Mouse (Mus musculus): ENCODE results near the gene Atrn.

The Atrn gene

DNA sequence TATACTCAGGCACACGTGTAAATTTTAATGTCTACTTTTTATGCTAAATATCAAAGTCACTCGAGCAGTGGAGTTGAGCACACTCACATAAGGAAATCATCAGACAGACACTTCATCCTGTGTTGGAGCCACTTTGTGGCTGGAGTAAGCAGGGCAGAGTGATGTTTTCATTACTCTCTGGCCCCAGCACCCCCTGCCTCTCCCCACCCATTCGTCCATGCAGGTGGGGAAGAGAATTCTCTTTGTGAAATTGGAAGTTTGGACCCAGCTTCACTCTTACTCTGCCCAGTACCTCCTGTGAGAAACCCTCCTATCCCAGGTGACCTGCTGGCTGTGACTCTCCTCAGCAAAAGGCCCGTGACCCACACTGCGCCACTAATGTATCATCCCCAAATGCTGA lies 132.4 kb downstream of the Atrn start:
- no peak for DNase-seq (ENCODE audit: extremely low spot score, low spot score)

DNA sequence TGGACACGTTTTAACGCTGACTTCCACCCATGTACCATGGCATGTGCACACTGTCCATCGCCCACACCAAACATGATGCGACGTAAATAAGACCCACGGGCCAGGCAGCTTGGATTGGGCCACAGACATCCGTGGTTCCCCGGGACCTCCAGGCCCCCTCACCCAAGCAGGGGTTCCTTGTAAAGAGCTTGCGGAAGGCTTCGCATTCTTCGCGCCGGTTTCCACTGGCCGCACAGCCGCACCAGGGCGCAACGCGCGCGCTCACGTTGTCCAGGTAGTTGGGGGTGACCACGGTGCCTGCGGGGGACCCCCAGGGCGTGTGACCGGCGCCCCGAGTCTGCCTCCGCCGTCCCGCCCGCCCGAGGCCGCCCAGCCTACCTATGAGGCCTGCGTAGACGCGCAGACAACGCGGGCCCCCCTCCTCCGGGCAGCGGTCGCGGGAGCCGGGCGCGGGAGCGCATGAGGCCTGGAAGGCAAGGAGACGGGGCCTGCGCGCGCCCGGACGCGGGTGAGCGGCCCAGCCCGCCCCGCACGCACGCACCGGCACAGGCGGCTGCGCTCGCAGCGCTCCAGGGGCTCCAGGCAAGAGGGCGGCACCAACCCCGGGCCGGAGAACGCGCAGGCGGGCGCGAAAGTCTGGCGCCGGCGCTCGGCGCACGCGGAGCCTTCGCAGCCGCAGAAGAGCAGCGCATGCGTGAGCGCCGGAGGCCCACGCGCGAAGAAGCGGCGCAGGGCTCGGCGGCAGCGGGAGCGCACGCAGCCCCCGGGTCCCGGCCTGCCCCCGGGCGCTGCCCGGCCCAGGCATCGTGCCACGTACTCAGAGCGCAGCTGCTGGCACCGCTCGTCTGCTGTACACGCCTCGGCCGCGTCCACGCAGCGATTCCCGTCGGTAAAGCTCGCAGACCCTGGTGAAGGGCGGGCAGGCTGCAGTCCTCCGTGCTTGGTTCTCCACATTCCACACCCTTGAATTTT lies 134.8 kb downstream of the Atrn start:
- DNase-seq (ENCODE audit: extremely low spot score, low spot score) = peak; percentile 47

DNA sequence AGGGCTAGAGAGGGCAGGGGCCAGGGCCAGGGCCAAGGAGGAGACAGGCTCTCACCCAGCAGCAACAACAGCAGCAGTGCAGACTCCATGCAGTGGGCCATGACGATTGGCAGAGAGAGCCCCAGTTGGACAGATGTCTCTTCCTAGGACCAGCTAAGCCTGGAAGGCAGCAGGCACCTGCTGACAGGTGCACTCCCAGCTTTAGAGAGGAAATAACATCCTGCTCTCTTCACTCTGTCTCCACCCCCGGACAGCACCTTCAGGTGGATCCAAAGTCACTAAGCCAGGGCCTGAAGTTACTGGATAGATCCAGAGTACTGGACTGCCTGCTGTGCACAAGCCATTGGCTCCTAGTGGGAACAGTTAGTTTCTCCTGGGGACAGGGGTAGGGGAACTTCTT lies 136.7 kb downstream of the Atrn start, which contains the start of gene Gfra4:
TSS of gene Gfra4 (minus strand) at position 101 of the 400 bp plus-strand sequence.
- no peak for DNase-seq (ENCODE audit: extremely low spot score, low spot score)

DNA sequence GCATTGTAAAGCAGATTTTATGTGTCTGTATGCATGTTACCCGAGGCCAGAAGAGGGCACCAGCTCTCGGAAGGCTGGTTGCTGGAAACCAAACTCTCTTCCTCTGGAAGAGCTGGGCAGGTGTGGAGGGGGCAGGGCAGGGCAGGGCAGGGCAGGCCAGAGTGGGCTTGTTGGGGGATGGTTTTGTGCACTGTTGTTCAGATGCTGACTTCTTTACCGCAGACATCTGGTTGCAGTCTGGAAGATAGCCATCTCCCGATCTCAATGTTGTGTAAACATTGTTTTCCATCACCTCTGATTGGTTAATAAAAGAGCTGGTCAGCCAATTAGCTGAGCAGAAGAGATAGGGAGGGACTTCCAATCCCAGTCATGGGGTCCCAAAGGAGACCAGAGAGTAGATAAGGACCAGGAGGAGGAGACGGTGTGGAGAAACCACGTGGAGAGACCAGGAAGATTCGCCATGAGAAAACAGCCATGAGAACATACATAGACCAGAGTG lies 138.1 kb downstream of the Atrn start:
- DNase-seq (ENCODE audit: extremely low spot score, low spot score) = no peak

DNA sequence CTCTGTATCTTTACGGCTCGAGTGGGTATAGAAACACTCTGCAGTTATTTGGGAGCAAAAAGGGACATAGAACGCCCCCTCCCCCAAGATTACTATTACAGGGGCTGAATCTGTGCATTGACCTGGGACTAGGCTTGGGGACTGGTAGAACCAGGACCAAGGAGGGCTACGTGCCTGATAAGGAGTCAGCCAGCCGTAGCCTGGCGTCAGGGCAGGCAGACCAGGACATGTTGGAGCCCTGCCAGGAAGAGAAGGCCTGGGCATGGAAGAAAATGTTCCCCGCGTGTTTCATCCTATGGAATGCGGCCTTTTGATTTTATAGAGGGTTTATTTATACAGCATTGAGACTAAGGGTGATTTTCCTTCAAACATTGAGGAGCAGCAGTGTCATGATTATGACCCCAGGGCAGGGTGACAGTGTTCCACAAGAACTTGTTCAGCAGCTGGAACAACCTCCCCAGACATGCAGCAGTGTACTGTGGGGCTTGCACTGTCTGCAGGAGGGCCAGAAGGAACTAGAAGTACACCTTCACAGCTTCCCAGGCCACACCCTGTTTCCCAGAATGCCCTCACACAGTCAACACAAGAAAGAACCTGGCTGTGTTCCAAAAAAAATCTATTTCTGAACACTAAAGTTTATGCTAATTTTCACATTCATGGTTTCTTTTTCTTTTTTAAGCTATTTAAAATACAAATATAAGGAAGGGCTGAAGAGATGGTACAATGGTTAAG lies 138.9 kb downstream of the Atrn start:
- DNase-seq (ENCODE audit: extremely low spot score, low spot score) = no peak

DNA sequence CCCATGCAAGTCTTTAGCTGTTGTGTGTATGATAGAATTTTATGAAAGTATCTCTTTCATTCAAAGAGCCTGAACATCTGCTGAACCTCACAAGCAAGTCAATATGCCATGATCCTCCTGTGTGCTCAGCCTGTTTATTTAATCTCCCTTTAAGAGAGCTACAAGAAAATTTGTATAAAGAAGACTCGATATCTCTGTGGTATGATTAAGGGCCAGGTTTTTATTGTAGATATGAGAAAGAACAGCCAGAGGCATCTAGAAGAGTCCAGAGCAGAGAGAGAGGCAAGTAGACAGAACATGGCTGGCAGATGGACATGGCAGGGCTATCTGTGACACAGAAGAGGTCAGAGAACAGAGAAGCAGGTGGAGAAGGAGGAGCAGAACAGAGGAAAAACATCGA lies 139.7 kb downstream of the Atrn start:
- DNase-seq (ENCODE audit: extremely low spot score, low spot score) = no peak

DNA sequence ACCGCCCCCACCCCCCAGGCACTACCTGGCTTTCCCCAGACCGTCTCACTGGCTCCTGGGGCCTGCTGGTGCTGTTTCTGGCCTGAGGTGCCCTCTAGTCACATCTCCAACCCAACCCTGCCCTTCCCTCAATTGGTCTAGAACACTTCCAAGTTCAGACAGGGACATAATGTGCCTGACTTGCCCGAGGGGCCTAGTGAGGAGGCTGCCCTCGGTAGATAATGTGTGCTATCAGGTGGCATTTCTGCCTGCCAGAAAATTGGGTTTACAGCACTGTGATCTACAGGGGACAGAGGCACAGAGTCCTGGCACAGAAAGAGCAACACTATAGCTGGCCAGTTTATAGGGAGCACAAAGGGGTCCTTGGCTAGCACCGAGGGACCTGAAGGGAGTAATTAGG lies 145.7 kb downstream of the Atrn start:
- no peak for DNase-seq (ENCODE audit: extremely low spot score, low spot score)

DNA sequence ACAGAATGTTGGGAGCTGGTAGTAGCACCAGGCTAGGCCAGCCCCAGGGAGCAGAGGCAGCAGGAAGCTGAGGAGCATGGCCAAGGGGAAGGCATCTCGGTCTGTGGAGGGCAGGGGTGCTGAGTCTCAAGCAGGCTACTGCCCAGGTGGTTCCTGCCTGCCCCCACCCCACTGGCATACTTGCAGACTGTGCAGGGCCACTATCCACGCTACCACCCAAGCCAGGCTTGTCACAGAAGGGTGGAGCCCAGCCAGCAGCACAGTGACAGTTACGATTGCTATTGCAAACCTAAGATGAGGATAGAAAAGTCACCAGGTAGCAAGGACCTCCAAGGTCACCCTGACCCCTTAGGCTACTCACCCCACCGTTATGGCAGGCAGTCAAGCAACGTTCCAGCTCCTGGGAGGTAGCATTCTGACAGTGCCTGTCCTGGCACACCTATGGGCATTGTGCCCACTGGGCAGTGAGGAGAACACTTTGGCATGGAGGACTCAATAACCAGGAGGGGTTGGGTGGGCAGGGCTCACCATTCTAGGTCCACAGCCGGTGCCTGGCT lies 146.6 kb downstream of the Atrn start:
- no peak for DNase-seq (ENCODE audit: extremely low spot score, low spot score)

DNA sequence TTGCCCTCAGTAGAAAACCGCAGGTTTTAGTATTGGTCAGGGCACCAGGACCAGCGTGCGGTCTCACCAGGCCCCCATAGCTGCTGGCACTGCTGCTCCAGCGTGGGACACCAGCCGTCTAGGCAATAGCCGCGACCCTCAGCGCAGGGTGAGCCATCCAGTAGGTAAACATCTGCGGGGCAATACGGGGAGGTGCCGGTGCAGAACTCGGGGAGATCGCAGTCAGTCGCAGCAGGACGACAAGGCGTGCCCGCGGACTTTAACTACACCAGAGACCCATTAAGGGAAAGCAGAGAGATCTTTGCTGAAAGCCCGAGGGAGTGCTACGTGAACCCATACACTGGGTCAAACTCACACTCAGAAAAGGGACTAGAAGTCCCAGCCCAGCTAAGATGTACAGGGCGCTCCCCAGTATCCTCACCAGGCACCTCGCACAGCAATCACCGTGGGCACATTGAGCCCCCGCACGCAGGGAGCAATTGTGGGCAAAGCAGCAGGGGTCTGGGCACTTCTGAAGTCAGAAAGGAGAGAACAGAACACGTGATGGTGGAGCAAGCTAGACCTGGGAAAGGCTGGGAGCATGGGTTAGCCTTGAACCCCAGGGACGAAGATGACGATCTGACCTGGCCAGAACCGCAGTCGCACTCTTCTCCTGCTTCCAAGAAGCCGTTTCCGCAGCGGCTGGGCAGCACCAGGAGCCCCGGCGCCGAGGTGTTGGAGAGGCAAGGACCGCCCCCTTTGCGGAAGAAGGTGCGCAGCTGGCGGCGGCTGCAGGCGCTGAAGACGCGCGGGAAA lies 147.8 kb downstream of the Atrn start:
- DNase-seq (ENCODE audit: extremely low spot score, low spot score) = peak; percentile 57

DNA sequence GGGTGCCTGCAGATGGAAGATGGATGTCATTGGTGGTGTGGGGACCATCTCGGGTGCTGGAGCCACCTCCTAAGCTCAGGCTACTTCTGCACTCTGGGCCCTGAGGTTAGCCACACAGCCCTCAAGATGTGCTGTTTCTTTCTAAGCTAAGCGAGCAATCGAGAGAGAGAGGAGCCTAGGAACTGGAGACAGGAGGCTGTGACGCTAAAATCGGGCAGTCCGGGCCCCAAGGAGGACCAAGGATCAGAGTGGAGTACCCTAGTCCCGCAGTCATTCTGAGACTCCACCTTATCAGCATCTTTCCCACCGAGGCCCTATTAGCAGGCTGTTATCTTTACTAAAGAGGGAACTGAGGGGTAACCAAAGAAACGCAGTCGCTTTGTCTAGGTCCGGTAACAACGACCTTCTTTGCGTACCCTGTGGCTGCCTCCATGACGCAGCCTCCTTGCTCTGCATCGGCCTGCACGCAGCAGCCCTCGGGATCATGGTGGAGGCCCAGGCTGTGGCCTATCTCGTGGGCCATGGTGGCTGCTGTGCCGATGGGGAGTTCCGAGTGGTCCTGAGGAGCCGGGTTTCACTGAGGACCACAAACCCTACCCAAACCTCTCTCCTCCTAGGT lies 148.5 kb downstream of the Atrn start:
- DNase-seq (ENCODE audit: extremely low spot score, low spot score) = no peak

DNA sequence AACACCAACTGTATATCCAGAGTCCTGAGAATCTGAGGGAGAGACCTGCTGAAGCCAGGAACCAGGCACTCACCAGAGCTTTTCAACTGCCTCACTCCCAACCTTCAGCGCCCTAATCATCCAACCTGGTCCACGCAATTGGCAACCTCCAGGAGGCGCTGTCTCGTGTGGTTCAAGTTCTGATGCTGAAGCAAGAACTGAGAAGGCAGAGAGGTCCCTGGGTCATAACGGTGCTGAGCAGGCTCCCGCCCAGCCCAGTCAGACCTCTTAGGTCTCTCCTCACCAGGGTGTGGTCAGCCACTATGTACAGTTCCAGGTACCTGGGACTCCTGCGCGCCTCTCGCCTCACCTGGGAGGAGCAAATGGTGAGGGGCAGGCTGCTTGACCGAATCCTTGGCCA lies 149.3 kb downstream of the Atrn start:
- peak; percentile 75 for DNase-seq (ENCODE audit: extremely low spot score, low spot score)

DNA sequence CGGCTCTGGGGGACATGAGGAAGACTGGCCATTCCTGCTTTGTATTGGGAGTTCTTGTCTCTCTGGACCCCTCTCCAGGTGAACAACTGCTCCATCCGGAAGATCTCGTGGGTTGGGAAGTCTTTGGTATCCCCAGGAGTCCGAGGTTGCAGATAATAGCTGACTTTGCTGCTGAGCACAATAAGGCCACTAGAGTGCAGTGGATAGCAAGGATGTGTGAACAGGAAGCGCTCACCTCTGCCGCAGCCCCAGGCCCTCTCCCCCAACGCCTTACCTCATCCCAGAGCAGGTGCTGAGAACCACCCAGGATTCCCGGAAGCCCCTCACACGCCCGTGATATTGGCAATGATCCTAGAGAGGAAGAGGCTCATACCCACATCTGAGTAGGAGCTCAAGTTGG lies 149.9 kb downstream of the Atrn start:
- DNase-seq (ENCODE audit: extremely low spot score, low spot score) = peak; percentile 48

DNA sequence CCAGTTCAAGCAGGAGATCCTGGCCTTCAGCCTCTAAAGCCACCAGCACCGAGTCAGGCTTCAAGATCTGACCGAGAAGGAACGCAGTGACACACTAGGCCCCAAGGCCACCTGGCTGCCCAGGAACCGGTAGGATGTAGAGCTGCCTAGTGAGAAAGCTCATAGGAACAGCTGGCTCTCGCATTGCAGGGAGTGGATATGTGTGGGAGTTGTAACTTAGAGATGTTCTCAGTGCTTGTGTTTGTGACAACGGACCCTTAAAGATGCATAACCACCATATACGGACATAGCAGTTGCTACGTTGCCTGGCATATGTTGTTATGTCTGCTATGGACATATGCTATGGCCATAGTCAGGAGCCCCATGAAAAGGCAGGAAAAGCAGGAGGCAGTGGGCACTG lies 152.4 kb downstream of the Atrn start:
- no peak for DNase-seq (ENCODE audit: extremely low spot score, low spot score)

DNA sequence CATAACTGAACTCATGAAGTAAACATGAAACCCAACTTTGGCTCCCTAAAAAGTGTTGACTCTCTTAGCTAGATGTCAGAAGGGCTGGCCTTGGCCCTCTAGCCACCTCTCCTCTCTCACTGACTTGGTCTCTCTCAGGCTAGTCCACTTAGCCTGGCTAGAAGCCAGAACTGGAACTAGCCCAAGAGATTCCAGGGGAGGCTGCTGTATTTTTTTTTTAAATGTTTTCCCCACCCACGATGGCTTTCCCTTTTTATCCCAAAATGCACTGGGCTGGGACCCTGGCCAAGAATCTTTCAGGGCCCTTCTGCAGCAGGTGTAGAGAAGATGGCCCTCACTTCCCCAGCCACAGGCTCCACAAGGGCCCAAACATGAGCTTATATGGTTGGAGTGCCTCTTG lies 153.1 kb downstream of the Atrn start:
- DNase-seq (ENCODE audit: extremely low spot score, low spot score) = no peak

DNA sequence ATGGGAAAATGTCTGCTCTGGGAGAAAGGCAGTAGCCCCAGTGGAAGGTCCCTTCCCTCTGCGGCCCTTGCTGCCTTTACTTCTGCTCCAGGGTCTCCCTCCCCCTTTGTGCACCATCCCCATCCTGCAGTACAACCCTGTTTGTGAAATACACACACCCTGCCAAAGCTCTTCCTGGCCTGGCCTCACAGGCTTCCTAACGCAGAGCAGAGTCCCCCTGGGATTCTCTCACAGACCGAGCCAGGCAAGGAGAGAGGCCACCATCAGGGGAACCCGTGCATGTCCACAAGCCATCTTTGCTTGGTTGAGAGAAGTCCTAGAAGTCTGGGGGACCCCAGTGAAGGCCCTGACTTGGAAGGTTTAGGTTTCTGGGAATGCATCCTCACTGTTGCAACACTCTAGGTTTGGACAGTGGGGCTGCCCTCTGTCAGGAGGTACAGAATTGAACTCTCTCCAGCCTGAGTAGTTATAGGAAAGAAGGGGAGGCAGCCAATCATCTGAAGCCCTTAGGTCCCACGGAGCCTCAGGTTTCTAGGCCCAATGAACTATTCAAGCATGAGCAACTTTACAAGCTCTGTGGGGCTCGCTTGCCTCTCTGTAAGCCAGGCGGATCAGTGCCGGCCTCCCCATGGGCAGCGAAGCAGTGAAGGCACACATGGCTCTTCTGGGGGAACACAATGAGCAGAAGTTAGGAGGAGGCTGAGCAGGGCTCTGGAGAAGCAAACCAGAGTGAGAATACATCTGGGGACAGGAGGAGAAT lies 153.7 kb downstream of the Atrn start:
- DNase-seq (ENCODE audit: extremely low spot score, low spot score) = no peak

DNA sequence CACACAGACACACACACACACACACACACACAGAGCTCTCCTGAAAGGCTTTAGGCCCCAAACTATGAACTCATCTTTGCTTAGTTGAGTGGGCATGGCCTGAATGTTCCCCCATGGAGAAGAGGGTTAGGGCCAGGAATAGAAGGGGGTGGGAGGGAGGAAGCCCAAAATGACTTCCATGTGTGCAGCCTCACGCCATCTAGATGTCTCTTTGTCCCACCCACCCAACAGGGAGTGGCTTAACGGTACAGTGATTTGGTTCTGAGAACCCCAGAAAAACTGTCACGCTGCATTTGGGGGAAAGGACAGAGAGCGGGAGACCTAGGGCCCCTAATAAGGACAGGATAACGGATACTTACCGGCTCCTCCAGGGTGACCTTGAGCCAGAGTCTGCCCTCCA lies 154.5 kb downstream of the Atrn start:
- no peak for DNase-seq (ENCODE audit: extremely low spot score, low spot score)

DNA sequence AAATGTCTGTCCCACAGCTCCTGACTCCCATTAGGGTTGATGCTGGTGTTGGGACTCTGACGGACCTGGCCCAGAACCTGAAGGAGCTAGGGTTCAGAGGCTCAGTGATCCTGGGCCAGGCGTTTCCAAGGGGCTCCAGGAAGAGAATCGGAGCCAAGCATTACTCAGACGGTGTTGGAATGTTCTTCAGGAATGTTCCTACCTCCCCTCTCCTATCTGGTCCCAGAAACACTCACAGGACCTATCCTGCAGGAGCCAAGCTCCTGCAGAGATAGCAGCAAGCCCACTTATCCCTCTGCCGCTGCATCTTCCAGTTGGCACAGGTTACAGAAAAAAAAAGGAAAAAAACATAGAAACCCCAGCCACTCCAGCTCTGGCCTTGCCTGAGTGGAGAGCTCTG lies 155.3 kb downstream of the Atrn start:
- DNase-seq (ENCODE audit: extremely low spot score, low spot score) = no peak

DNA sequence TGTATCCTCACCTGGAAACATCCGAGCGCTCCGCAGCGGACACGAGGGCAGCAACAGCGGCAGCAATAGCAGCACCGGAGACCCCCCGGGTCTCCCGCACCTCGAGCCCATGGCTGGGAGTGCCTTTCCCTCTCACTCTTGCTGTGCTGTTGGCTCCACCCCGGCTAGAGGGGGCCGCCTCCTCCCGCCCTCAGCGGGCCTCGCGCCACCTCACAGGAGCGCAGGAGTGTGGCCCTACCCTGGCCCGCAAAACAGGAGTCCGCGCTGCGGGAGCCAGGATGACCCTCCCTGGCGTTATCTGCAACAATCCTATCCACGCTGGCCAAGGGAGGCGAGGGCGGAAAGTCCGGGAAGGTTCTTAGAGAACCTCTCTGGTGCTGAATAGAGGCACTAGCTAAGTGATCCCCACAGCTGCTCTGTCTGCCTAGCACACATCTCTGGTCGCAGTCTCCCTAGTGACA lies 157.1 kb downstream of the Atrn start, which contains the start of gene Adam33:
TSS of gene Adam33 (minus strand) at position 411 of the 461 bp plus-strand sequence.
- DNase-seq (ENCODE audit: extremely low spot score, low spot score) = peak; percentile 29

DNA sequence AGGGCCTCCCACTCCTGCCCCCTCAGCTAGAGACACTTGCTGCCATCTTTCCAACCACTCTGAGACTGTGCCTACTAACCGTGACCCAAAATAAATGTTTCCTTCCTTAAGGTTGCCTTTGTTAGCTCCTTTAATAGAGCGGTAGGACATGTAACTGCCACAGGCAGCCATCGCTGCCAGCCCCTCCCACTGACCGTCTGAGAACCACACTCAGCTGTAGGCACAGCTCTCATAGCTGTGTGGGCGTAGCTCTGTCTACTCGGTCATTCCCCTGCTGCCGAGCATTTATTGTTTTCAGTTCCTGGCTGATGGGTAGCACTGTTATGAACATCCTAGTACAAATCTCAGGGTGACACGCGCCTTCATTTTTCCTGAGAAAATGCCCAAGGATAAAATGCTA lies 160.0 kb downstream of the Atrn start:
- no peak for DNase-seq (ENCODE audit: extremely low spot score, low spot score)

DNA sequence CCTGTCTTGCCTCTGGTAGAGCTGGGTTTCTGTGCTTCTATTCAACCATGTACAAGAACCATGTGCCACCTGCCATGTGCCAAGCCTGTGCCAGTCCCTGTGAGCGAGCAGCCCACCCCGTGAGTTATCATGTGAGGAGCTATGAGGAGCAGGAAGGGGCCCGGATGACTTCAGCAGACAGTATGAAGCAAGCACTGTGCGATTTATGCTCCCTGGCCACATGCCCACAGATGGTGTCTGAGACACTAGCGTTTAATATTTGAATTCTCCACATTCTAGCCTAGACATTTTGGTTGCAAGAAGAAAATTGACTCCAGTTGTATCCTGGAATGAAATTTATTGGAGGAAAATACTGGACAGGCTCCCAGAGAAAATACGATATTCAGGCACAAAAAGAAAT lies 161.2 kb downstream of the Atrn start:
- DNase-seq (ENCODE audit: extremely low spot score, low spot score) = no peak

Measured in neural tube, embryonic 10.5 days (tissue).